Mouse (Mus musculus) liver, embryonic 14.5 days (tissue): ENCODE results near the gene Isy1. TPM values are rescaled to one million over a fixed set of nuclear protein-coding genes. Genes with fewer than 3 reads are reported as not detected.

Experiments used
- ATAC-seq: fragments of 200-750 bp; cut with Nextera tagmentation; 2 replicates; pipeline ENCODE4 v1.8.0; 2017; ENCODE audit warnings: moderate number of reproducible peaks, mild to moderate bottlenecking, moderate library complexity; ENCODE audit not compliant: insufficient read depth
- DNase-seq, 3 experiments: peaks; one replicate each; pipeline ENCODE4 v3.0.0-alpha.2; 2012 to 2013; ENCODE audit warnings: low read depth in 3 of 3, low spot score in 3 of 3
- H3K27ac ChIP-seq: fragments of 300-500 bp; sonication (generic); 2 replicates; pipeline ENCODE4 v1.5.1; 2014; ENCODE audit warnings: moderate library complexity, mild to moderate bottlenecking, control low read depth, inconsistent platforms
- H3K27me3 ChIP-seq: fragments of 300-500 bp; sonication (generic); 2 replicates; pipeline ENCODE4 v1.6.1; 2014; ENCODE audit warnings: mild to moderate bottlenecking, low read length, moderate library complexity; ENCODE audit not compliant: control insufficient read depth, insufficient read depth
- H3K36me3 ChIP-seq: fragments of 300-500 bp; sonication (generic); replicated peaks from 2 replicates; pipeline ENCODE4 v1.6.1; 2014; ENCODE audit warnings: low read depth; ENCODE audit not compliant: control insufficient read depth, insufficient read depth
- H3K4me1 ChIP-seq, 2 experiments: fragments of 200-500 bp in 1 of 2; fragments of 300-500 bp in 1 of 2; sonication (generic) in 1 of 2; replicated peaks; 2 replicates each; pipeline ENCODE4 v1.6.1; 2012 to 2014; ENCODE audit warnings: antibody characterized with exemption in 1 of 2, inconsistent platforms in 1 of 2, low read length in 1 of 2; ENCODE audit not compliant: control insufficient read depth in 2 of 2, insufficient read depth in 2 of 2
- H3K4me2 ChIP-seq: fragments of 300-500 bp; sonication (generic); 2 replicates; pipeline ENCODE4 v1.6.1; 2014; ENCODE audit warnings: low read depth, mild to moderate bottlenecking, control low read depth, moderate library complexity
- H3K4me3 ChIP-seq, 2 experiments: fragments of 200-500 bp in 1 of 2; fragments of 300-500 bp in 1 of 2; sonication (generic) in 1 of 2; 2 replicates each; pipeline ENCODE4 v1.5.1; 2012 to 2014; ENCODE audit warnings: low read depth in 2 of 2, low read length in 2 of 2, mild to moderate bottlenecking in 2 of 2, control low read depth in 1 of 2, inconsistent platforms in 1 of 2, moderate library complexity in 1 of 2; ENCODE audit not compliant: insufficient read depth in 1 of 2
- H3K9ac ChIP-seq: fragments of 300-500 bp; sonication (generic); replicated peaks from 2 replicates; pipeline ENCODE4 v1.6.1; 2014; ENCODE audit warnings: mild to moderate bottlenecking, control low read depth, moderate library complexity
- H3K9me3 ChIP-seq: fragments of 300-500 bp; sonication (generic); 2 replicates; pipeline ENCODE4 v1.6.1; 2016; ENCODE audit warnings: low read length, mixed read lengths; ENCODE audit not compliant: control insufficient read depth
- CTCF ChIP-seq: IDR thresholded peaks from 2 replicates; pipeline ENCODE4 v1.5.1; 2016; ENCODE audit warnings: antibody characterized with exemption, low read depth, control low read depth
- EP300 ChIP-seq: IDR thresholded peaks from 2 replicates; pipeline ENCODE4 v1.6.1; 2016; ENCODE audit warnings: antibody characterized with exemption, low read depth
- WGBS: fragments of 180-500 bp; shearing (Covaris S2); extraction: QIAGEN DNeasy Blood & Tissue Kit; methylation state at CpG from one replicate; pipeline ENCODE4 v1.1.7; 2014; ENCODE audit not compliant: insufficient replicate concordance; 5-methylcytosine and 5-hydroxymethylcytosine counted together
- polyA plus RNA-seq, 2 experiments: library from polyadenylated mRNA; depleted of rRNA in 1 of 2; stranded (reverse) in 1 of 2; unstranded in 1 of 2; fragments of >200 nt; fragmentation: Nextera tagmentation in 1 of 2; extraction: Ambion mirVana in 1 of 2; gene quantifications; 2 replicates each; pipeline versions ENCODE4 v1.2.1 to v1.2.3; 2012 to 2014

Gene Isy1
- 4.9 and 16.9 TPM in 2 replicates for polyA plus RNA-seq (2012; rRNA removed)
- 33.7 and 34.0 TPM in 2 replicates for polyA plus RNA-seq (2014; fragmentation: Nextera tagmentation; extraction: Ambion mirVana)

DNA sequence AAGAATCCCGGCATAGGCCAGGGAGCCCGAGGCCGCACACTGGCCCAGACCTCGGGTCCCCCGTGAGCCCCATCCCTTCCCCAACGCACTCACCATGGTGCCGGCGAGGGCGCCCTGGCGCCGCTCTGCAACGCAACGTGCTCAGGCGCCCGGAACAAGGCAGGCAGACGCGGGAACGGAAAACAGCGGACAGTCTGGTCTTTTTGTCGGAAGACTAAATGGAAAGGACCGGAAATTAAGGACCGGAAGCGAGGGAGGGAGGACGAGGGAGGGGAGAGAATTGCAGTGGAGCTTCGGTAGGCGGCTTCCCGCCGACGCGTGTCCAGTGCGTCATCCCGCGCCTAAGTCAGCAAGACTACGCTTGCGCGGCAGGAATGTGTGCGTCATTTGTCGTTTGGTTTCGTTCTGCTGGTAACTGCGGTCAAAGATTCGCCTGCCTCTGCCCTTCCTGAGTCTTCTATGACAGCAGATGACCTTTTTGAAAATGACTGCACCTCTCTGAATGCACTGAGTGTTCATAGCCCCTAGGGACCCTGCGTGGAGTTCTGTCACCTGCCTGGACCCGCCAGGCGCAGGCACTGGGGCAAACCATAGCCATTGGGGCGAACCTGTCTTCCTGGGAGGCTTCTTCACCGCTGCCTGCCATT is at the start of gene Isy1:
TSS of gene Isy1 (minus strand) at position 248 of the 647 bp plus-strand sequence.
- peak; percentile 30 for TF ChIP-seq CTCF
- peak; percentile 57 for TF ChIP-seq EP300
- Histone ChIP-seq H3K9ac (peak within 1 kb of the TSS; percentile 91), H3K36me3 (peaks cover 27% of the 10 kb centered on the region), H3K4me2 (peak within 1 kb of the TSS; percentile 78), H3K4me3 (peak within 1 kb of the TSS; percentile 70 to 85), H3K4me1 (peaks cover 10% of the 10 kb centered on the region in 2 experiments), H3K9me3 (no peaks in the 10 kb centered on the region), H3K27me3 (no peaks in the 10 kb centered on the region), H3K27ac (peak within 1 kb of the TSS; percentile 97)
- ATAC-seq (peak; percentile 96), DNase-seq (peak; percentile 95 to 96 (median 95))
- WGBS = under 1% methylated on average over 46 of the region's 46 CpGs

- Histone ChIP-seq H3K27ac (peak within 1 kb of the TSS; percentile 68), H3K4me1 (peaks cover 3 to 12% of the 10 kb centered on the region in 2 experiments; a peak in 3 of 4 replicates), H3K36me3 (peaks cover 27% of the 10 kb centered on the region), H3K4me3 (peak within 1 kb of the TSS; percentile 86 to 89), H3K27me3 (no peaks in the 10 kb centered on the region), H3K9ac (peak within 1 kb of the TSS; percentile 91), H3K4me2 (peak within 1 kb of the TSS; percentile 92), H3K9me3 (no peaks in the 10 kb centered on the region)
- ATAC-seq (peak; percentile 98), DNase-seq (peak; percentile 96 to 97 (median 96))
- TF ChIP-seq CTCF (peak; percentile 99), EP300 (no peak)
- WGBS = under 1% methylated on average over 31 of the region's 31 CpGs
Observed at GRCm38 (mm10) chr6:87887594-87888233, 49.1 kb upstream of the Isy1 start, which contains the start of gene Copg1. Gene Copg1 (plus strand): TSS chr6:87887814.

- H3K9me3 ChIP-seq = no peaks in the 10 kb centered on the region
- H3K36me3 ChIP-seq = peaks cover 18% of the 10 kb centered on the region
- TF ChIP-seq CTCF (no peak), EP300 (no peak)
- DNase-seq (no peak), ATAC-seq (no peak)
- no peak overlapping the region for H3K9ac ChIP-seq
- H3K27me3 ChIP-seq = no peaks in the 10 kb centered on the region
- peaks cover 3 to 12% of the 10 kb centered on the region in 2 experiments; a peak in 3 of 4 replicates for H3K4me1 ChIP-seq
- no peak overlapping the region for H3K4me2 ChIP-seq
- no peak overlapping the region for H3K4me3 ChIP-seq
- WGBS = 69% methylated on average over 1 of the region's 1 CpGs
- H3K27ac ChIP-seq = peak overlapping the region; percentile 47
Observed at GRCm38 (mm10) chr6:87886721-87887120, 48.1 kb upstream of the Isy1 start.

- ATAC-seq (no peak), DNase-seq (no peak)
- H3K4me1 ChIP-seq = peaks cover 0 to 19% of the 10 kb centered on the region in 2 experiments; a peak in 2 of 4 replicates
- no peaks in the 10 kb centered on the region for H3K9me3 ChIP-seq
- no peak overlapping the region for H3K4me3 ChIP-seq
- no peak overlapping the region for H3K4me2 ChIP-seq
- 58% methylated on average over 4 of the region's 4 CpGs for WGBS
- no peak overlapping the region for H3K27ac ChIP-seq
- H3K27me3 ChIP-seq = no peaks in the 10 kb centered on the region
- no peaks in the 10 kb centered on the region for H3K36me3 ChIP-seq
- TF ChIP-seq CTCF = no peak
- TF ChIP-seq EP300 = no peak
- no peak overlapping the region for H3K9ac ChIP-seq
Observed at GRCm38 (mm10) chr6:87882816-87883215, 44.2 kb upstream of the Isy1 start.

DNA sequence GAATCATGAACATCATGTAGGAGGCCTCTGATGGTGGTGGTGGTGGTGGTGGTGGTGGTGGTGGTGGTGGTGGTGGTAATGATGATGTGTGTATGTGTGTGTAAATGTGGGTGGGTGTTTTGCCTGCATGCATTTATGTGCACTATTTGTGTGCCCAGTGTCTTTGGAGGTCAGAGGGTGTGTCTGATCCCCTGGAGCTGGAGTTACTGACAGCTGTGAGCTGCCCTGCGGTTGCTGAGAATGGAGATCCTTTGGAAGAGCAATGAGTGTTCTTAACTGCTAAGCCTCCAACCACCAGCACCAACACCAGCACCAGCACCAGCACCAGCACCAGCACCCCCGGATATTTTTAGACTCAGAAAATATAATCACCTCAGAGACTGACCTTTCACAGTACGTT is 43.6 kb upstream of the Isy1 start:
- ATAC-seq = no peak
- DNase-seq = no peak
- Histone ChIP-seq H3K4me3 (no peak overlapping the region), H3K9me3 (no peaks in the 10 kb centered on the region), H3K4me1 (peaks cover 0 to 17% of the 10 kb centered on the region in 2 experiments; a peak in 2 of 4 replicates), H3K27ac (no peak overlapping the region), H3K27me3 (no peaks in the 10 kb centered on the region), H3K4me2 (no peak overlapping the region), H3K9ac (no peak overlapping the region), H3K36me3 (no peaks in the 10 kb centered on the region)
- TF ChIP-seq EP300 = no peak
- no peak for TF ChIP-seq CTCF
- WGBS = 69% methylated on average over 3 of the region's 3 CpGs
